Mouse (Mus musculus) right cerebral cortex, postnatal 14 days (tissue): ENCODE data around the gene Nlgn1.
A peak's percentile ranks its signal among the peaks of the same experiment; 100 is the strongest.

Experiments
- DNase-seq: peaks from one replicate; pipeline ENCODE4 v3.0.0; 2022

Gene Nlgn1

GRCm38 (mm10) chr3:25775437-25775836, 556.8 kb downstream of the Nlgn1 start:
- no peak for DNase-seq

- peak; percentile 12 for DNase-seq
Measured at GRCm38 (mm10) chr3:25773908-25774307, 558.4 kb downstream of the Nlgn1 start.

GRCm38 (mm10) chr3:25773467-25773866, 558.8 kb downstream of the Nlgn1 start:
- DNase-seq, result no peak

- no peak for DNase-seq
Measured at GRCm38 (mm10) chr3:25763689-25764088, 568.6 kb downstream of the Nlgn1 start.

GRCm38 (mm10) chr3:25757813-25758212, 574.4 kb downstream of the Nlgn1 start:
- no peak for DNase-seq

GRCm38 (mm10) chr3:25724111-25724510, 608.1 kb downstream of the Nlgn1 start:
- no peak for DNase-seq

GRCm38 (mm10) chr3:25721464-25721863, 610.8 kb downstream of the Nlgn1 start:
- DNase-seq, result no peak

- DNase-seq, result no peak
Measured at GRCm38 (mm10) chr3:25707380-25707779, 624.9 kb downstream of the Nlgn1 start.

GRCm38 (mm10) chr3:25697231-25697630, 635.0 kb downstream of the Nlgn1 start:
- no peak for DNase-seq

GRCm38 (mm10) chr3:25688789-25689464, 643.3 kb downstream of the Nlgn1 start:
- DNase-seq, result no peak

GRCm38 (mm10) chr3:25683696-25684095, 648.6 kb downstream of the Nlgn1 start:
- no peak for DNase-seq

GRCm38 (mm10) chr3:25679373-25679772, 652.9 kb downstream of the Nlgn1 start:
- DNase-seq, result no peak

GRCm38 (mm10) chr3:25675888-25676287, 656.4 kb downstream of the Nlgn1 start:
- DNase-seq, result no peak

- no peak for DNase-seq
Measured at GRCm38 (mm10) chr3:25675069-25675468, 657.2 kb downstream of the Nlgn1 start.

GRCm38 (mm10) chr3:25673408-25673807, 658.9 kb downstream of the Nlgn1 start:
- DNase-seq, result no peak

- DNase-seq, result no peak
Measured at GRCm38 (mm10) chr3:25672779-25673178, 659.5 kb downstream of the Nlgn1 start.

- no peak for DNase-seq
Measured at GRCm38 (mm10) chr3:25663464-25663863, 668.8 kb downstream of the Nlgn1 start.

- no peak for DNase-seq
Measured at GRCm38 (mm10) chr3:25660285-25660684, 672.0 kb downstream of the Nlgn1 start.

GRCm38 (mm10) chr3:25658006-25658405, 674.3 kb downstream of the Nlgn1 start:
- DNase-seq, result no peak

- DNase-seq, result no peak
Measured at GRCm38 (mm10) chr3:25657074-25657473, 675.2 kb downstream of the Nlgn1 start.

GRCm38 (mm10) chr3:25653010-25653409, 679.2 kb downstream of the Nlgn1 start:
- no peak for DNase-seq

GRCm38 (mm10) chr3:25645895-25646691, 686.2 kb downstream of the Nlgn1 start:
- no peak for DNase-seq

GRCm38 (mm10) chr3:25629198-25629597, 703.1 kb downstream of the Nlgn1 start:
- DNase-seq, result no peak

GRCm38 (mm10) chr3:25606597-25606996, 725.7 kb downstream of the Nlgn1 start:
- no peak for DNase-seq
